Mouse (Mus musculus) right cerebral cortex, adult 18-20 months (tissue): ENCODE results near the gene Cyb5rl.
"Not testable (repeated sequence)": the region's sequence is repeated elsewhere in the genome, so short reads cannot be mapped to it uniquely, and the experiment has no call there.

Experiments used
- DNase-seq: peaks from one replicate; pipeline ENCODE4 v3.0.0; 2022; ENCODE audit warnings: mixed read lengths

Gene Cyb5rl

GRCm38 (mm10) chr4:107064394-107065098, 2.2 kb upstream of the Cyb5rl start:
- no peak for DNase-seq

- no peak for DNase-seq
These were observed 508 bp downstream of the Cyb5rl start for GRCm38 (mm10) chr4:107067151-107067840.

- DNase-seq = no peak
These were observed 5.6 kb downstream of the Cyb5rl start for GRCm38 (mm10) chr4:107072343-107072742.

- peak; percentile 37 for DNase-seq
These were observed 8.7 kb downstream of the Cyb5rl start for GRCm38 (mm10) chr4:107075456-107075855.

- DNase-seq = no peak
These were observed 12.1 kb downstream of the Cyb5rl start for GRCm38 (mm10) chr4:107078894-107079293.

- DNase-seq = no peak
These were observed 12.9 kb downstream of the Cyb5rl start for GRCm38 (mm10) chr4:107079716-107080115.

- DNase-seq = no peak
These were observed 15.4 kb downstream of the Cyb5rl start for GRCm38 (mm10) chr4:107082185-107082584.

GRCm38 (mm10) chr4:107083126-107083525, 16.3 kb downstream of the Cyb5rl start:
- no peak for DNase-seq

- DNase-seq = peak; percentile 12
These were observed 17.6 kb downstream of the Cyb5rl start for GRCm38 (mm10) chr4:107084343-107084742.

GRCm38 (mm10) chr4:107084858-107085257, 18.1 kb downstream of the Cyb5rl start:
- DNase-seq = peak; percentile 84

GRCm38 (mm10) chr4:107091696-107092095, 24.9 kb downstream of the Cyb5rl start:
- no peak for DNase-seq

- no peak for DNase-seq
These were observed 27.8 kb downstream of the Cyb5rl start for GRCm38 (mm10) chr4:107094484-107095187.

GRCm38 (mm10) chr4:107096043-107096442, 29.3 kb downstream of the Cyb5rl start:
- DNase-seq = no peak

- DNase-seq = no peak
These were observed 30.1 kb downstream of the Cyb5rl start, which contains the start of gene Cdcp2 for GRCm38 (mm10) chr4:107096841-107097373. Cdcp2 (plus strand) TSS chr4:107096891.

GRCm38 (mm10) chr4:107097871-107098270, 31.1 kb downstream of the Cyb5rl start:
- no peak for DNase-seq

GRCm38 (mm10) chr4:107098375-107098774, 31.6 kb downstream of the Cyb5rl start:
- DNase-seq = no peak

GRCm38 (mm10) chr4:107098791-107099525, 32.2 kb downstream of the Cyb5rl start:
- DNase-seq = no peak

GRCm38 (mm10) chr4:107102220-107102619, 35.4 kb downstream of the Cyb5rl start:
- DNase-seq = no peak

- DNase-seq = no peak
These were observed 40.0 kb downstream of the Cyb5rl start for GRCm38 (mm10) chr4:107106777-107107176.

GRCm38 (mm10) chr4:107108291-107108731, 41.5 kb downstream of the Cyb5rl start:
- peak; percentile 58 for DNase-seq

GRCm38 (mm10) chr4:107109181-107109580, 42.4 kb downstream of the Cyb5rl start:
- DNase-seq = not testable (repeated sequence)

GRCm38 (mm10) chr4:107114278-107114677, 47.5 kb downstream of the Cyb5rl start:
- no peak for DNase-seq
